Mouse (Mus musculus): Measurements from ENCODE around the gene Clip3.

- TF ChIP-seq EP300 (optimal IDR thresholded peaks at IDR 0.05) (no peak), CTCF (IDR thresholded peaks at IDR 0.05; ENCODE audit: low read depth) (no peak)
Observed at GRCm38 (mm10) chr7:30294296-30294695, 2.8 kb downstream of the Clip3 start.
